Mouse (Mus musculus): ENCODE data around the gene Kbtbd6. TPM values are rescaled to one million over a fixed set of nuclear protein-coding genes. Genes with fewer than 3 reads are reported as not detected.

The Kbtbd6 gene
- polyA plus RNA-seq, 1 experiment, result 6.8 TPM

- no peak for DNase-seq
- Histone ChIP-seq H3K27me3 (ENCODE audit: control insufficient read depth, insufficient read depth, low read length) (no peaks in the 10 kb centered on the region), H3K4me3 (ENCODE audit: control insufficient read depth, insufficient read depth, low read length) (no peak overlapping the region), H3K27ac (ENCODE audit: control insufficient read depth, insufficient read depth, low read length) (no peak overlapping the region), H3K4me1 (replicated peaks; ENCODE audit: control insufficient read depth, insufficient read depth, low read length) (peaks cover 11% of the 10 kb centered on the region), H3K36me3 (ENCODE audit: control insufficient read depth, insufficient read depth, low read length) (no peaks in the 10 kb centered on the region)
- 70% methylated on average over 4 of the region's 4 CpGs for WGBS
- TF ChIP-seq POLR2A (IDR thresholded peaks at IDR 0.05; ENCODE audit: control insufficient read depth, extremely low read depth, insufficient read depth, low read length, poor library complexity), result no peak
- no peak for TF ChIP-seq CTCF (IDR thresholded peaks at IDR 0.05; ENCODE audit: borderline replicate concordance, control insufficient read depth, extremely low read depth, insufficient read depth, low read length, poor library complexity)
Measured at GRCm38 (mm10) chr14:79500756-79501155, 49.1 kb downstream of the Kbtbd6 start.

GRCm38 (mm10) chr14:79503371-79504075 lies 51.9 kb downstream of the Kbtbd6 start:
- no peak for DNase-seq
- no peak for TF ChIP-seq CTCF (IDR thresholded peaks at IDR 0.05; ENCODE audit: borderline replicate concordance, control insufficient read depth, extremely low read depth, insufficient read depth, low read length, poor library complexity)
- no peak for TF ChIP-seq POLR2A (IDR thresholded peaks at IDR 0.05; ENCODE audit: control insufficient read depth, extremely low read depth, insufficient read depth, low read length, poor library complexity)
- Histone ChIP-seq H3K27ac (ENCODE audit: control insufficient read depth, insufficient read depth, low read length) (peak overlapping the region; percentile 43; the same call in 1 of the 2 replicates), H3K36me3 (ENCODE audit: control insufficient read depth, insufficient read depth, low read length) (no peaks in the 10 kb centered on the region), H3K4me1 (replicated peaks; ENCODE audit: control insufficient read depth, insufficient read depth, low read length) (peaks cover 11% of the 10 kb centered on the region), H3K4me3 (ENCODE audit: control insufficient read depth, insufficient read depth, low read length) (no peak overlapping the region), H3K27me3 (ENCODE audit: control insufficient read depth, insufficient read depth, low read length) (no peaks in the 10 kb centered on the region)
- WGBS, result 69% methylated on average over 5 of the region's 5 CpGs

Other genes with a start within 250 kb of the Kbtbd6 start
- gene Zfp957, start 204.5 kb upstream of the Kbtbd6 start, polyA plus RNA-seq (2012; rRNA removed), result not detected in 2 replicates
- 880 and 889 TPM in 2 replicates for gene Rgcc, start 150.2 kb upstream of the Kbtbd6 start, polyA plus RNA-seq (2012; rRNA removed)
- 7.7 and 11.2 TPM in 2 replicates for gene Naa16, start 61.1 kb upstream of the Kbtbd6 start, polyA plus RNA-seq (2012; rRNA removed)
- 1.5 and 1.6 TPM in 2 replicates for gene Mtrf1, start 54.1 kb upstream of the Kbtbd6 start, polyA plus RNA-seq (2012; rRNA removed)
- 8.9 and 10.1 TPM in 2 replicates for gene Kbtbd7, start 25.3 kb upstream of the Kbtbd6 start, polyA plus RNA-seq (2012; rRNA removed)
- 71.4 and 75.9 TPM in 2 replicates for gene Elf1, start 29.4 kb downstream of the Kbtbd6 start, polyA plus RNA-seq (2012; rRNA removed)
- 7.3 TPM in 2 replicates for gene Wbp4, start 29.7 kb downstream of the Kbtbd6 start, polyA plus RNA-seq (2012; rRNA removed)
- gene Sugt1, start 135.9 kb downstream of the Kbtbd6 start, polyA plus RNA-seq (2012; rRNA removed), result 6.2 and 10.2 TPM in 2 replicates
- gene Cnmd, start 210.3 kb downstream of the Kbtbd6 start, polyA plus RNA-seq (2012; rRNA removed), result 1.2 and 1.4 TPM in 2 replicates

All from thymus, adult 2 months (tissue).